Mouse (Mus musculus): ENCODE results near the gene Dcst2.

Dcst2 gene

DNA sequence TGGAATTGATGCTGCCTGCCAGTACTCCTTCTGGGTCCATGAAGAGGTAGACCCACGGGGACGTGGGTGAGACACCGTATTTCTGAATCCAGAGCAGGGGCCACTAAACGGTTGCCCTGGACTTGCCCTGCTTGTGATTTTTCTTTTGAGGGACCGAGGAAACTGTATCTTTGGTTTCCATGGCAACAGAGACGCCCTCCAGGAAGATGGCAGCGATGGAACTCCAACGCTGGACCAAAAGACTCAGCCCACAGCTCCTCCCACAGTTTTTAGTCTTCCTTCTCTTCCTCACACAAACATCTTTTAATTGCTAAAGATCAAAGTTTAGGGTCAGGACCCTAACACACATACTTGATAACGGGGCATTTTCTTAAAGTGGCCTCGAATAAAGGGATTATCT lies 29.8 kb upstream of the Dcst2 start:
- DNase-seq (ENCODE audit: low spot score): no peak

DNA sequence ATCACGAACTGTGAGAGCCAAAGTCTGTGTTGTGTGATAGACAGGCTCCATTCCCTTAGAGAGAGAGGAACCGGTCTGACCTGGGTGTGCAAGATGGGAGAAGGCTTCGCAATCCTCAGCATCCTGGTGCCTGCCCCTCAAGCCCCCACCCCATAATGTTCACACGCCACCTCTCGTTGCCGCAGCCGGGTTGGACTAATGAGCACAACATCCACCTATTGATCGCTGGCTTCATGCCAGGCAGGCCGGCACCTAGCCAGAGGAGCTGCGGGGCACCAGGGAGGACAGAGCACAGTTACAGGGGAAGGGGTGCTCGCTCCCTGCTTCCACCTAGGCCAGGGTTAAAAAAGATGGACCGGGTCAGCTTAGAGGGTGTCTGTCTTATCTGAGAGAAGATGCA lies 29.3 kb upstream of the Dcst2 start:
- no peak for DNase-seq (ENCODE audit: low spot score)

DNA sequence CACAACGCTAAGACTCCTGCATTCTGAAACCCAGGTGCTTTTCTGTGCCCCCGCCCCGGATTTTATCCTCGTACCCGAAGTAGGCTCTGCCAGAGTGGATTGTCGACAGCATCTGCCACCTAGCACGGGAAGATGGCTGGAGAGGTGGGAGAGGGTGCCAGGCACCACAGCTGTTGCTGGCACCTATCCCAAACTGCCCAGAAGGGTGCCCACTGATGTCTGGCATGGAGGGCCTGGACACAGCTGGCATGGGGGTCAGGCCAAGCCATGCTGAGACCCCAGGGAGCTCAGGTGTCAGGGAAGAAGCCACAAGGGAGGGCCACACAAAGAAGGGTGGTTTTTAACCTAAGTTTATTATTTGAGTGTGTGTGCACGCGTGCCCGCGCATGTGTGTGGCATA lies 28.7 kb upstream of the Dcst2 start:
- no peak for DNase-seq (ENCODE audit: low spot score)

DNA sequence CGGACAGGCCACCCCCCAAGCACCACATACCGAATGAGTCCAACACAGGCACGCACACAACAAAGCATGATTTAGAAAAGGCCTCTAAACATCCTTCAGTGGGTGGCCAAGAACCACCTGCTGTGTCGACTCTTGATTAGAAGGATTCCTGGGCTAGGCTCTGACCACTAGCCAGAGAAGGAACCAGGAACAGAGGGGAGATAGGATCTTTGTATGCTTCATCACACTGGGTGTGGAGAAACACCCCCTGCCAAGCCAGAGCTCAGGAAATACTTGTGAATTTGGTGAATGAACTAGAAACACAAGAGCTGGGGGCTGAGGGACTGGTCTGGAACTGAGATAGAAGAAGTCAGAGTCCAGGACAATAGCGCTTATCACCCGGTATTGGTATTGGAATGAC lies 25.2 kb upstream of the Dcst2 start:
- DNase-seq (ENCODE audit: low spot score): no peak

DNA sequence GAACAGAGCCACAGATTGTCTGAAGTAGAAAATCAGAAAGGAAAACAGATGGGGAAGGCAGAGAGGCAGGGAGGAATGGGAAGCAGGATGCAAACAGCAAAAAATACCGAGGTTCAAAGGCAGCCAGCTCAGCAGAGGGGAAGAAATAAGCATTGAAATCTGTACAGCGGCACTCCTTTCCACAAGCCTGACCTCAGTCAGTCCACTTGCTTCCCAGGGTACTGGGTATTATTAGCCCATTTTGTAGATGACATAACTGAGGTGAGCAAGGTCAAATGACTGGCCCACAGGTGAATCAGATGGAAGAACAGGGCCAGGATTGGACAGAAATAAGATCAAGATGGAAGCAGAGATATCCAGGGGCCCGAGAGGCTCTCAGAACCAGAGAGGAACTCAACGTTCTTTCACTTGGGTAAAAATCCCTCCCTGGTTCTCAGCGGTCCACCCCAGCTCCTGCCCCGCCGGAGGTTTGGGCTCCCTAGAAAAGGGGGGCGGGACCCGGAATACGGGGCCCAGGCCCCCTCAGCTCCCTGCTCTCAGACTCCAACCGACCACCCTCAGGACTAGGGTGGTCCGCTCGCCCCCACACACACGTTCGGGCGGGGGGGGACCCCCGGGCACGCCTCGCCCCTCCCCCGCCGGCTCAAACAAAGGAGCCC lies 24.6 kb upstream of the Dcst2 start:
- no peak for DNase-seq (ENCODE audit: low spot score)

DNA sequence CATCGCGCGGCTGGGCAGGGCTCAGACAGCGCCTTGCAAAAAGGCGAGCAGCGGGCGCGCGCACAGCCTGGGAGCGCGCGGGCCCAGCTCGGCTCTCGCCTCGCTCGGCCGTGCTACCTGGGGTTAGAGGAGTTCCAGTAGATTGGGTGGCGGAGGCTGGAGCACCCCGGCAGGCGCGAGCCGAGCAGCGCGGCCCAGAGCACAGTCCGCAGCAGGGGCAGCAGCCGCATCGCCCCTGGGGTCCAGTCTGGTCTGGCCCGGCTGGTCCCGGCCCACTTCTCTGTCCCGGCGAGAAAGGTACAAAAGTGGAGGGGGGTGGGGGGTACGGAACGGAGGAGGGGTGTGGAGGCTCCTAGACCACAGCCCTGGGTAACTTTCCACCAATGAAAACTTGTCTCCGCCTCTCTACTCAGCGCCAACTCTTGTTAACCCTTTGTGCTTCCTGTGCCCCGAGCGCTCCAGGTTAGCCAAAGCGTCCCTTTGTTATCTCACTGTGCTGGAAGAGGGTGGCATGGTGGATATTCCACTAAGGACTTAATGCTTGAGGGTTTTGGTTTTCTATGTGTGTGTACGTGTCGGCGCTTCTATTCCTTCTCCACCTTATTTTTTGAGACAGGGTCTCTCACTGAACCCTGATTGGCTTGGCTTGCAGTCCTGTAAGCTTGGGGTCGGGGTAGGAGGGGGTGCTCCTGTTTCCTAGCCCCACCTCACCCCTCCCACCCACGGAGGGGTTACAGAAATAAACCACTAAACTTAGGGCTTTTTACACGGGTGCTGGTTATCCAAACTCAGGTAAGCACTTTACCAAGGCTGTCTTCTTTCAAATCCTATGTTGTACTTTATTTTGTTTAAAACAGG lies 23.8 kb upstream of the Dcst2 start, which contains the start of gene Efna4:
TSS of gene Efna4 (minus strand) at position 308 of the 858 bp plus-strand sequence.
- no peak for DNase-seq (ENCODE audit: low spot score)

DNA sequence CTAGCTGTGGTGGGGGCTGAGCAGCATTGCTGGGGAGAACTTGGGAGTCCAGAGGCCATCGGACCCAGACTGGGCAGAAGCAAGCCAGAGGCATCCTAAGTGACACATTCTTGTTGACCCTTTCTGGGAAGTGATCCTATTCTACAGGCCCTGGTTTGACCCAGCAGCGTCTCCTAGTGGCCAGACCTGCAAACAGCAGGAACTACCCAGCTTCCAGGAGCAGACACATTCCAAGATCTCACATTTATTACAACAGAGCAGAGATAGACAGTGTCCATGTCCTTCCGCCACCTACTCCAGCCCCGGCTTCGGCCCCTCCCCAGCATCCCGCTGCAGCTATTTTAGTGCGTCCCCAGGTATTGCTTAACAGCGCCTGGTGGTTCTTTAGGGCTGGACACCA lies 22.4 kb upstream of the Dcst2 start:
- DNase-seq (ENCODE audit: low spot score): no peak

DNA sequence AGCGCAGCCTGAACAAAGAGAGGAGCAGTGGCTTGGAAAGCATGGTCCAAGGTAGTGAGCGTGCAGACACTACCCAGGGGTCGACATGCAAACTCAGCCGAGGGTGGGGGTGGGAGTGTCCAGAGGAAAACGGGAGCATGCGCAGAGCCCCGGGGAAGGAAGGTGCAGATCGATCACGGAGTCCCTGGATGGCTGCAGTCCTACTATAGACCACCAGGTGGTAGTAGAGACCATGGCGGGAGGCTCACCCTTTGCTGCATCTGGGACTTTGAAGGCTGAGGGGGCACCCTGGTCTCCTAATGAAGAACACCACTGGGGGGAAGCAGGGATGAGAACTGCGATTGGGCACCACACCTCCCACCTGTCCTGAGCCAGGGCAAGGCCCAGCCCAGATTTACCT lies 21.3 kb upstream of the Dcst2 start:
- DNase-seq (ENCODE audit: low spot score): peak; percentile 54

DNA sequence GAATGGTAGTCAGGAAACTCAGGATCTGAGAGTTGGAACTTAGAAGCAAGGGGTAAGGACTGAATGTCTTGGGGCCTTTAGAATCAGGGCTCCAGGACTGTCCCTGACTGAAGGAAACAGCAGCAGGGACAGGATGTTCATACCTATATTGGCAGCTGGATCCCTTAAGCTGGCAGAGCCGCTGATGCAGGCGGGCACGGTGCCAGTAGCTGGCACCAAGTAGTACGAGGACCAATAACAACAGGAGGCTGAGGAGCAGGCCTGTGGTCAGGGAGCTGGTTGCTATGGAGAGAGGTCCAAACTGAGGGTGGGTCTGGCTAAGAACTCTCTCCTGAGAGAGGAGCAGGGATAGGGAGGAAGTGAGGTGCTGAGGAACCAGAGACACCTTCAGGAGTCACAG lies 20.0 kb upstream of the Dcst2 start:
- no peak for DNase-seq (ENCODE audit: low spot score)

DNA sequence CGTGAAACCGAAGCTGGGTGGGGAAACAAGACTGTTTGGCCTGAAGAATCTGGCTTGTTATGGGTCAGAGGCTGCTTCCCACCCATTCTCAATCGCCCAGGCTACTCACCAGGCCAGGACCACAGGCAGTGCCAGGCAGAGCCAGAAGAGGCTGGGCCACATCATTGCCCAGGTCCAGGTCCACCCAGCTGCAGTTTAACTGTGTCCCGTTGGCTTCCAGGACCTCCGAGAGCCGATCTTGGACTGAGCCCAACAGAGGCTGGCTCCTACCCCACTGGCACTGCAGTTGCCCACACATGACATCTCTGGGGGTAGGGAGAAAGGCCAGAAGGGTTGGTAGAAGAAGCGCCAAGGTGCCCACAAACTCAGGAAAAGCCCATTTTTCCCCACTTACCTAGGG lies 18.5 kb upstream of the Dcst2 start:
- DNase-seq (ENCODE audit: low spot score): no peak

DNA sequence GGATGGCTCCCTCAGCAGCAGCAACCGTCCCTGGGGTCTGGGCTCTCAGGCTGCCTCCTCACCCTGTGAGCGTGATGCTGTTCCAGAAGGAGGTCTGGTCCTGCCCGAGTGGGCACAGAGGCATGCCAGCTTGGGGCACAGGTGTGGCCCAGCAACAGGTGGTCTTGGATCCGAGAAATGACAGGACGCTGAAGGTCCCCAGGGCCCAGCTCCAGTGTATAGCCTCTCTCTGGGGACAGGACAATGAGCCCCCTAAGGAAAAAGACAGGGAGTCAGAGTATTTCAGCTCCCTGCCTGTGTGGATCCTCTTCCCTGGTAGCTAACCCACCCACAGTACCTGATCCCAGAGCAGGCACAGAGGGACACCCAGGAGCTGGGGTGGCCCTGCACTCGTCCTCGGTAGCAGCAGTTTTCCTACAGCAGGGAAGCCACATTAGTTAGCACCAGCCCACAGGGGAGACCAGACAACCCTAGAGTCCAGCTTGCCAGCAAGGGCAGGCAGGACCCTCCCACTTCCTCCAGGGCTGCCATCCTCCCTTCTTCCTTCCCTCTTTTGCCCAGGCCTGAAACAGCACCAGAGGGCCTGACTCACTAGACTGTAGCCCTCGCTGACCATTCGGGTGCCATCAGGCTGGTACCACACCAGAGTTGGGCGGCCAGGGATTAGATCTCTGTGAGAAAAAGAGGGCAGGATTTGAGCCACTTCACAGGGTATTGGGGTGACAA lies 14.8 kb upstream of the Dcst2 start:
- no peak for DNase-seq (ENCODE audit: low spot score)

DNA sequence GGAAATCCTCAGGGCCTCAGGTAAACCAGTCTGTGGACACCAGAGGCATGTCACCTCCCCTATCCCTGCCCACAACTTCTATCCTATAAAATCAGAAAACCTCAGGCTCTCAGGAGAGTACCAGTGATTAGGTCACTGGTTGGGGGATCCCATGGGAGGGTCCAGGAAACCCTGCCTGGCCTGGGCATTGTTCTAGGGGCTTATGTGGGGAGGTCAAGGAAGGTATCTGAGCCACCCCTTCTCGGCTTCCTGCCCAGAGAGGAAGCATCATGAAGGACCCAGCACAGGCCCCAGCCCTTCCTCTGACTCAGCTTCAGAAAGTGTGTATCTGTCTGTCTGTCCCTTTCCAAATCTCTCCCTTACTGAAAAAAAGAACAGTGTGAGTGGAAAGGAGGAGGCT lies 13.9 kb upstream of the Dcst2 start:
- no peak for DNase-seq (ENCODE audit: low spot score)

DNA sequence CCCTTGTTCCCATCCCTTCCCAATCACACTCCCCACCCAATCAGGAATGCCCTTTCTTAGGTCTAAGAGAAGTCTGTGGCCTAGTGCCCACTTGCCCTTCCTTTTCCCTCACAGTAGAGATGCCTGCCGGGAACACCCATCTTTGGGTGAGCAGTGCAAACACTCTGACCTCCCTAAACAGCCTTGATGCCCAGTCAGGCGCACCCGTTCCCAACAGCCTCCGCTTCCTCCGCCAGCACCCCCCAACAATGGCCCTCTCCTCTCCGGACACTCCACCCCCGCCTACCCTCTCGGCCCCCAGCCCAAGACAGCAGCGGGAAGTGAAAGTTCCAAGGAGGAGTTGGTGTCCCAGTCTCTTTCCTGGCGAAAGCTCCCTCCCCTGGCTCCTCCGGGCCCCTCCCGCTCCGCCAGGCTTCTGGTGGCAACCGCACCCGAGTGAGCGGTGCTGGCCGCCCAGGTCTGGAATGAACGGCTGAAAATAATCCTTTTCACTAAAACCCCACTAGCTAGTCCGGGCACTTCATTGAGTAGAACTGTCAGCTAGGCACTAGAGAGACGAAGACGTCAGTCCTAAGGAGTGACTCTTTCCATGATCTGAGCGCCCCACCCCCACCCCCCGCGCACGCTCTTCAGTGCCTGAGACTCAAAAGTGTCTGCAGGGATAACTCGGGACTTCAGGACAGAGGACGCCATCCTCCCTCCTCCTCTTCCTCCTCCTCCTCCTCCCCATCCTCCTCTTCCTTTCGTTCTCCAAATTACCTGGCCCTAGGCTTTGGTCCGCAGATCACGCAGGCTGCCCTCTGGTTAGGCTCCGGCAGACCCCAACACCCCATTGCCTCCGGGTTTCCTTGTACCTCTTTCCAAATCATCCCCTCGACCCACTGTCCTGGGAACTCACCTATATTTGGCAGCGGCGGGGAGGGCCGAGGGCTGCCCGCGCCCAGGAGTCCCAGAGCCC lies 12.6 kb upstream of the Dcst2 start:
- DNase-seq (ENCODE audit: low spot score): no peak

DNA sequence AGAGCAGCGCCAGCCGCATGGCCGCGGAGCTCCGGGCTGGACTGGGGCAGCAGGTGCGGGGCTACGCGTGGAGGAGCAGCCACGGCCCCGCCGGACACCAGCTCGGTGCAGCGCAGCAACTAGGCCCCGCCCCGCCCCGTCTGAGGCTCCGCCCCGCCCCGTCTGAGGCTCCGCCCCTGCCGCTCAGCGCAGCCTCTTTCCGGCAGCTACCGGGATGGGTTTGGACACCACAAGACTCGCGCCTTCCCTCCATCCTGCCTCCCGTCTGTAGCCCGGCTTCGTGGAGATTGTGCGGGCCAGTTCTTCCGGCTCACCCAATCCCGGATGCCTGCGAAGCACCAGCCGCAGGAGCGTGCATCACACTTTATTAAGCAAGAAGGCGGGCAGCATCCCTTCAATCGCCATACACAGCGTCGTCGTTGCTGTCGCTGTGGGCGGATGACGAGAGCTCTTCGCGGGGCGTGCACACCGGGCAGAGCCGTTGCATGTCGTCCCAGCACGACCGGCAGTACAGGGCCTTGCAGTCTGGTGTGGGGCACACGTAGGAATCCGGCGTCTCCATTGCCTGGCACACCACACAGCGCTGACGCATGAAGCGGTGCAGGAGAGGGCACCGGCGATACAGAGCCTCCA lies 11.8 kb upstream of the Dcst2 start, which contains the start of gene Adam15:
TSS of gene Adam15 (minus strand) at position 128 of the 633 bp plus-strand sequence.
- DNase-seq (ENCODE audit: low spot score): peak; percentile 62

DNA sequence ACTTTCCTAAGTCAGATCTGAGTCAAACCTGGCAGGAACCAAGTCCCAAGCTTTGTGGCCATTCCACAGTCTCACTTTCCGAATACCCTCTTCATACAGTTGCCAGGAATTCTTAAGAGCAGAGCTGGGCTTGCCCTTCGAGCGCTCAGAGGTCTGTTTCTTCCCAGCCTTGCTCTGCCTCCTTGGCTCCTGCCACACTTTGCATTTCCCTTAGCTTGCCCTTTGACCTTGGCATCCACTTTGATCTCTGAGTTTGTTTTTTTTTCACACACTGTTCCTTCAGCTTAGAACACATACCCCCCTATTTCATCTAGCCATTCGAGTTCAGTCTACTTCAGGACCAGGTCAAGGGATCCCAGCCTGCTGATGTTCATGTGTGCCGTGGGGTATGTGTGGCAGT lies 10.5 kb upstream of the Dcst2 start:
- no peak for DNase-seq (ENCODE audit: low spot score)

DNA sequence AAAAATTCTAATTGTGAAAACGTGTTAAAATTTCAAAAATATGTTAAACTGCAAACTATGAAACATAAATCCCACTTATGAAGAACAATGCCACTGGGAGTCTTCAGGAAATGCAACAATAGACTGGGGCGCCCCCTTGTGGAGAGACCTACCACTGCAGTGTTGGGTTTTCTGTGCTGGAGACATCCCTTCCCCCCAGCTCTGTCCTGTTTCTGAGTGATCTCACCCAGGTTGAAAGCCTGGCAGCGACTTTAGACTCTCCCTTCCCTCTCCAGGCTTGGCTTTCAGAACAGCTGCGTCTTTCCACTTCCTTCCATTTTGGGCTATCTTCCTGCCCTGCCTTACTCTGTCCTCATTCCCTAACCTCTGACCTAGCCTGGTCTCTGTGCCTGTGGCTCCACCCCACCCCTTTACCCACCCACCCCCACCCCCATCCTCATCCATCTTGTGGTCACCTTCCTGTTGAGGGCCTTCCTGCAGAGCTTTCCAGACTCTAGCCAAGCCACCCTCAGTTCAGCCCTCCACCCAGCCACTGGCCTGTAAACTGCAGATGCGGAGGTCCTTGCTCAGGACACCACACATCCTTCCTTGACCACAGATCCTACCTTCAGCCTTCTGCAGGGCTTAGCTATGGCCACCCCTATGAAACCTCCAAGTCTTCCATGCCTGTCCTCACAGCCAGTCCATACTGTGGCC lies 6.8 kb upstream of the Dcst2 start:
- peak; percentile 56 for DNase-seq (ENCODE audit: low spot score)

DNA sequence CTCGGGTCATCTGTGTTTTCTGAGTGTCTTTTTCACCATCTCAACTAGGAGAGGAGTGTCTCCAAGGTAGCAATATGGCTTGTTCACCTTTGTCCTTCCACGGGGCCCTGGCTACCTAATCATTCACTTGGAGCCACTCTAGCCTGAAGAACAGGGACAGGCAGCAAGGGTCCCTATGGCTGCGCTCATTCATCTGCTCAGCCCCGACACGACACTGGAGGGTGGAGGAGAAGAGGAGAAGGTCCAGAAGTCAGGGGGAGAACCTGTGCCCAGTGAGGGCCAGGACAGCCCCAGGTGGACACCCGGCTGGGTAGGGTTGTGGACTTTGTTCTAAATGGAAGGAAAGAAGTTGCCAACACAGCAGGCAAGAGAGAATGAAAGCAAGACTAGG lies 6.3 kb upstream of the Dcst2 start:
- no peak for DNase-seq (ENCODE audit: low spot score)

DNA sequence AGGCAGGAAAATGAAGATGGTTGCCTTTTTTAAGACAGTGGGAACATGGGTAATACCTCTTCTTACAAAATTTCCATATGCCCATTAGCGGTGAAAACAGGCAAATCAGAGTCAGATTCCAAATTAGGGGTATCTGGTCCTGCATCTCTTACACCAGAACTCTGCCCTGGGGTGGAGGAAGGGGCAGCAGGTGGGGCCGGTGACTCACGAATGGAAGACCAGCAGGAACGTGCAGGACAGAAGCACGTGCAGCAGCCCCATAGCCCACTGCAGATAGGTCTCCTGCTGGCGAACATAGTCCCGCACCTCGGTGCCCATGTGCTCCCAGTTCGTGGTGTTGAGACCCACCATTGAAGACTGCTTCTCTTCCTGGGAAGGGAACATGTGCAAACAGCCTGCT lies 5.7 kb upstream of the Dcst2 start:
- no peak for DNase-seq (ENCODE audit: low spot score)

DNA sequence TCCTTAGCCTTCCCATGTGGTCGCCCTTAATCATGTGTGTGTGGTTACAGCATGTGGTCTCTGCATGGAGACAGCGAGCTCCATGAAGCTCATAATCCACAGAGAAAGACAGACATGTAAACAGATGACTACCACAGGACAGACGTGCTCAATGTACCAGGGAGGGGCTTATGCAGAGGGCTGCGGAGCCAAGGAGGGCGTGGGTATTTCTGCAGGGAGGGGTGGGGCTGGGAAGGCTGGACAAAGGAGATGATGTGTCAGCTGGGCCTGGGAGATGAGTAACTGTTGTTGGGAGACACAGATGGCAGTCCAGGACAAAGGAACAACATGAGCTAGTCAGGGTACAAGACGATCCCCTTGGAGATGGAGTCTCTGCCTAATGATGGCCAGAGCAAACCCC lies 2.1 kb upstream of the Dcst2 start:
- DNase-seq (ENCODE audit: low spot score): no peak

DNA sequence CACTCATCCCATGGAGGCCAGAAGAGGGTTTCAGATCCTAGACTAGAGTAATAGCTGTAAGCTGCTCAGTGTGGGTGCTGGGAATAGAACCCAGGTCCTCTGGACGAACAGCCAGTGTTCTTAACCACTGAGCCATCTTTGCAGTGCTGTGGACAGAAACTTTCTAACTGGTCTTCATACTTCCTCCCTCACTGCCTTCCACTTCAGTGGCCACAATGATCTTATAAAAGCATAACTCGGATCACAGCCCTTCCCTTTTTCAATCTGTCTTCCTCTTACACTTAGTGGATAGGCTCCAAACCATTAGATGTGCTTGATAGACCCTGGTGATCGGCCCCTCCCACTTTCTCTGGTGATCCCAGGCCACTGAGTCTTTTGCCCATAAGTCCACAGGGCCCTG lies 1.5 kb upstream of the Dcst2 start:
- DNase-seq (ENCODE audit: low spot score): no peak

DNA sequence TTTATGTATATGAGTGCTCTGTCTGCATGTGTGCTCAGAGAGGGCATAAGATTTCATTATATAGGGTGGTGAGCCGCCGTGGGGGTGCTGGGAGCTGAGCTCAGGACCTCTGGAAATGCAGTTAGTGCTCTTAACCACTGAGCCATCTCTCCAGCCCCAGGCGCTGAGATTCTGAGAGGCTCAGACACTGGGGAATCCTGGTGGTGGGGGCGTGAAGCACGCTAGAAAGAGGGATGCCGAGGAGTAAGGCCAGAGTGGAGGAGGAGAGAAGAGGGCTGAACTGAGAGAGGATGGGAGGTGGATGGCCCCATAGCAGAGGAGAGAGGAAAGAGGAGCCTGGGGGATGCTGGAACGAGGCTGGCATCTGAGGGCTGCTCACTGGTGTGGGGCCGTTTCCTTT lies 2.9 kb downstream of the Dcst2 start:
- DNase-seq (ENCODE audit: low spot score): no peak

Data from urinary bladder, postnatal 10 days (tissue).